Mouse (Mus musculus): Measurements from ENCODE around the gene Uvrag.
A peak's percentile ranks its signal among the peaks of the same experiment; 100 is the strongest.

The Uvrag gene

DNA sequence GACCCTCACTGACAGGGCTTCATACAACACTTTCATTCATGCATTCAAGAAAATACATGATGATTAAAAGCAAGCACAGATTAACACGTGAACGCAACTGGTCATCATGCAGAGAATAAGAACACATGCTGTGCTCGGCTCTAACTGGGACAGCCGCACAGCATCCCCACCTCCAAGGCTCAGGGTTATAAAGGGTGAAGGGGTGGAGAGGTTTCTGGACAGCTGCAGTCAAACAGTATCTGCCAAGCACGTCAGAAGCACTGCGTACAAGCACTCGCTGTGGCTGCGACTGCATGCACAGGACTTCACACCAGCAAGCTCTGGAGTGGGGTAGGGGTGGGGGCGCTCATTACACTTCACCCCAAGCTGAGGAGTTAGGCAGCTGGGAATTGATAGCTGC, 40.9 kb downstream of the Uvrag start:
- no peak for DNase-seq (ENCODE audit: low read depth, low spot score)

GRCm38 (mm10) chr7:99097781-99098180, 43.2 kb downstream of the Uvrag start:
- DNase-seq (ENCODE audit: low read depth, low spot score), result no peak

DNA sequence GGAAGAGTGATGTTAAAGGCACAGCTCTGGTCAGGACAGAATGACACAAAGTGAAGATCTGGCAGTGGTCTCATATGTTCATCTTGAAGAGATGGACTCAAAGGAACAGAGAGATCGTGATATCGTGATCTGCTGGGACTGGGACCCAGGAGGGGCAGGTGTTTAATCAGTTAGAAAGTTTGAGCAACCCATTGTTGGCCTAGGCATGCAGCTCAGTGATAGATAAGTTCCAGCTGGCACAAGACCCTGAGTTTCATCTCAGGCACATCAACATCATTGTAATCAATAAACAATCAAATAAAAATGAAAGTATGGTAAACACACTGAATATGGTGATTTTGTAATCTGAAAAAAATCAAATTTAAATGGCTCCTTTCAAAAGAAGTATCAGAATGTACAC, 43.8 kb downstream of the Uvrag start:
- no peak for DNase-seq (ENCODE audit: low read depth, low spot score)

DNA sequence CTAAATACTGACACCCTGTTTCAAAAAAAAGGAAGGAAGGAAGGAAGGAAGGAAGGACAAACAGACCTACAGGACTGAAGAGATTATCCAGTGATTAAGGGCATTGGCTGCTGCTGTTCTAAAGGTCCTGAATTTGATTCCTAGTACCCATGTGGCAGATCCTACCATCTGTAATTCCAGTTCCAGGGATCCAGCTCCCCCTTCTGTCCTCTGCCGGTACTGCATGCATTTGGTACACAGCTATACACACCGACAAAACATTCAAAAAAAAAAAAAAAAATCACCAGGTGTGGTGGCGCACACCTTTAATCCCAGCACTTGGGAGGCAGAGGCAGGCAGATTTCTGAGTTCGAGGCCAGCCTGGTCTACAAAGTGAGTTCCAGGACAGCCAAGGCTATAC, 45.8 kb downstream of the Uvrag start:
- peak; percentile 76 for DNase-seq (ENCODE audit: low read depth, low spot score)

GRCm38 (mm10) chr7:99094336-99094735, 46.6 kb downstream of the Uvrag start:
- no peak for DNase-seq (ENCODE audit: low read depth, low spot score)

DNA sequence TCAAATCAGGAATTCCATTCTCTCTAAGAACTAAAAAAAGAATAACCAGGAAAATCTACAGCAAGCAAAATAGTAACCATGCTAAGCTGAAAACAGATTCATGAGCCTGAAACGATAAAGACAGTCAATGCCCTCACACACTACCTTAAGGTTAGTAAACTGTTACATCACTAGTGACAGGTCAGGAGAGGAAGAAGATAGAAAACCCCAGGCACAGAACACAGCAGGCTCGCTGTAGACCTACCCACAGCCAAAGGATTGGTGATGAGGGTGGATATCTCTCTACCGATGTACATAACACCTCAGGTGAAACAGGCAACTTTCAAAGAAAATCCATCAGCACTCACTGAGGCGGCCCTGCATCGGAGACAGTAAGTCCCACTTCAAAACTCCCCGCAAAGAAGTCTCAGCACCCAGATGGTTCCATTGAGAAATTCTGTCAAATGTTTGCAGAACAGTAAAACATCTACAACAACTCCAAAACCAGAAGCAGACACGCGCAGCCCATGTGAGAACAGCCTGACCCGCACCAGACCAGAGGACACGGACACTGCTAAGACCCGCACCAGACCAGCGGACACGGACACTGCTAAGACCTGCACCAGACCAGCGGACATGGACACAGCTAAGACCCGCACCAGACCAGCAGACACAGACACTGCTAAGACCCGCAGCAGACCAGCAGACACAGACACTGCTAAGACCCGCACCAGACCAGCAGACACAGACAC, 48.9 kb downstream of the Uvrag start:
- no peak for DNase-seq (ENCODE audit: low read depth, low spot score)

DNA sequence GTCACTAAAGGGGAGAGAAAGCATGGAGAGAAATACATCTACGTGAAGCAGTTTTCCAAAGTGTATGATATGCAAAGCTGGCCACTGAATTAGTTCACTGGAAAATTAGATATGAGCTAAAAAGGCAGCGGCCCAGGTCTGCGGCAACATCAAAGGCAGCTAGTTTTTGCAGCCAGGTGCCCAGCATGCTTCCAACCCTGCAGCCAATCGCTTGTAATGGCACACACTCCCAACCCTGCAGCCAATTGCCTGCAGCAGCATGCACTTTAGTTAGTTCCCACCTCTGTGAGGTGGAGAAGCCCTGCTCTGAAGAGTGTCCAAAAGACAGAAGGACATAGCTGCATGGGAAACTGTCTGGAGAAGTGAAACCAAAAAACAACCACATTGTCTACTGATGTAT, 51.2 kb downstream of the Uvrag start:
- DNase-seq (ENCODE audit: low read depth, low spot score), result no peak

- no peak for DNase-seq (ENCODE audit: low read depth, low spot score)
Measured at GRCm38 (mm10) chr7:99088576-99089346, 52.2 kb downstream of the Uvrag start.

GRCm38 (mm10) chr7:99087581-99087980, 53.4 kb downstream of the Uvrag start:
- DNase-seq (ENCODE audit: low read depth, low spot score), result no peak

GRCm38 (mm10) chr7:99086646-99087443, 54.1 kb downstream of the Uvrag start:
- DNase-seq (ENCODE audit: low read depth, low spot score), result peak; percentile 60

GRCm38 (mm10) chr7:99085249-99085648, 55.7 kb downstream of the Uvrag start:
- DNase-seq (ENCODE audit: low read depth, low spot score), result no peak

GRCm38 (mm10) chr7:99079522-99079921, 61.4 kb downstream of the Uvrag start:
- DNase-seq (ENCODE audit: low read depth, low spot score), result peak; percentile 72

- no peak for DNase-seq (ENCODE audit: low read depth, low spot score)
Measured at GRCm38 (mm10) chr7:99078805-99079204, 62.1 kb downstream of the Uvrag start.

- DNase-seq (ENCODE audit: low read depth, low spot score), result no peak
Measured at GRCm38 (mm10) chr7:99077234-99077633, 63.7 kb downstream of the Uvrag start.

- DNase-seq (ENCODE audit: low read depth, low spot score), result no peak
Measured at GRCm38 (mm10) chr7:99075101-99075500, 65.8 kb downstream of the Uvrag start.

- peak; percentile 27 for DNase-seq (ENCODE audit: low read depth, low spot score)
Measured at GRCm38 (mm10) chr7:99073734-99074372, 67.1 kb downstream of the Uvrag start.

DNA sequence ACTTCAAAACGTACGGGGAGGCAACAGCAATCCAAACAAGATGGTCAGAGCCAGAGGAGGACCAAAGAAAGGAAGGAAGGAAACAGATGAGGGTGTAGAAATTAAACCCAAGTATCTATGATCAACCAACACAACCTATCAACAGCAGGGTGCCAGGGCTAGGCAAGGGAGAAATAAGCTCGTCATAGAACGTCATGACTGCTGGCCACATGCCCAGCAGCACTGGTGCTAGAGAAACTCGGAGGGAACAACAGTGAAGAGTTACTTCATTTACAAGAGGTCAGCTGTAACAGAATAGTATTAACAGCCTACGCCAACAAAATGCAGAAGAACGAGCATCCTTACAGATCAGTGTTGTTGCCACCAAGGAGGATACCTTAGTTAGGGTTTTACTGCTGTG, 73.2 kb downstream of the Uvrag start:
- DNase-seq (ENCODE audit: low read depth, low spot score), result no peak

DNA sequence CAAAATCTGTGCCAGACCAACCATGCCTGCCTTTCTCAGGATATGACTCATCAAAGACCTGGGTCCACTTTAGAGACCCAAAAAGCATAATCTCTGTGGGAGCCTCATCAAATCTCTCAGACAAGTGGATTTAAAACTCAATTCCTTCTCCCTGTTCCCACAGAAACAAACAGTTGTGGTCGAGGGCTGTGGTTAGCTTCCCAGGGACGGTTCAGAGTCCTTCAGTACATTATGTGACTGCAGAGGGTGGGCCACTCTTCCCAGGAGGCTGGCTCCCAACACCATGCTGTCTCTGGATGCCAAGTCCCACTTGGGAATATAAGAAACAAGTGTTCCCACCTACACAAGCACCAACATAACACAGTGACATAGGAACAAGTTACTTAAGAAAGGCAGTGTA, 75.0 kb downstream of the Uvrag start:
- DNase-seq (ENCODE audit: low read depth, low spot score), result no peak

DNA sequence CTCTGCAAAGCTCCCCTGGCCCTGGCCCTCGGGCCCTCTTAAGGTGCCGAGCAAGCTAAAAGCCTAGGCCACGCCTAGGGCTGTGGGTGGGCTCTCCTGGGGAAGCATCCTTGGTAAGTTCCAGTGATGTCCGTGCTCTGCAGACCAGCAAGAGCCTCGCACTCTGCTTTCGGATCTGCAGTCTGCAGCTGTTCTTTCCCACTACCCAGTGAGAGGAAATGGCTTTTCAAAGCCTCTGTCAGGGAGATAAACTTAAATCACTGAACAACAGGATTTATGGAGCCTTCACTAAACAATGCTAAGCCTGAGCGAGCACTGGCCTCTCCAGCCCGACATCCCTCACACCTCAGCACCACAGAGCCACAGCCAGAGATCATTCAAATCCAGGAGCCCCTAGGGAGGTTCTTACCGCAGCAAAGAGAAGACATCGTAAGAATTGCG, 75.5 kb downstream of the Uvrag start:
- DNase-seq (ENCODE audit: low read depth, low spot score), result no peak

DNA sequence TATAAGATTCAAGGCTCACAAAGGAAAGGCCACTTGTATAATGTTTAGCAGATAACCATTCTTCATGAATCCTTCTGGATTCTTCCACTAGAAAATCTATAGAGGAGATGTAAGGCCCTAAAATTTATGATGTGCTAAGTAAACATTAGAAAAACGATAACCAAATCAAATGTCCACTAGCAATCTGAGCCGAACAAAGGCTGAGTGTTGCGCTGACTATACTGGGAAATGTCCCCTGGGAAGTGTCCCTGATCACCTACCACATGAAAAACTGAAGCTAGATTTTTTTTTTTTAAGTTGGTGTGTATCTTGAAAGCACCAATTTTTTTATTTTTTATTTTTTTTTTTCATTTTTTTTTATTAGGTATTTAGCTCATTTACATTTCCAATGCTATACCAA, 76.1 kb downstream of the Uvrag start:
- no peak for DNase-seq (ENCODE audit: low read depth, low spot score)

DNA sequence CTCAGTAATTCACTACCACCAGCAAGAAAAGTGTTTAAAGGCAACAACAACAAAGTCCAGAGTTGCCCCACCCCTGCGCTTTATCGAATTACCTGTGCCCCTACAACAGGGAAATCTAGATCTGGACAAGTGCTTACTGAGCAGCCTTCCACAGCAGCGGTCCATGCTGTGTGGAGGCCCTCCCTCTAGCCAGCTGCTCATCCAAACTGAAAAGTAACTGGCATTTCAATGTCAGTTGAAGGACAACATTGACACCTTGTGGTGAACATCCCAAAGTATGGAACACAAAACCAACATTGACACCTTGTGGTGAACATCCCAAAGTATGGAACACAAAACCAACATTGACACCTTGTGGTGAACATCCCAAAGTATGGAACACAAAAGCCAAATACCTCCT, 78.7 kb downstream of the Uvrag start:
- peak; percentile 16 for DNase-seq (ENCODE audit: low read depth, low spot score)

Data from CD4-positive, CD25-positive, alpha-beta regulatory T cell, adult 2 months (primary cell).